Mouse (Mus musculus): ENCODE data around the gene Myrip. TPM values are rescaled to one million over a fixed set of nuclear protein-coding genes. Genes with fewer than 3 reads are reported as not detected.

Gene Myrip
- polyA plus RNA-seq, 1 experiment from 2014 or later: 0.32 TPM

DNA sequence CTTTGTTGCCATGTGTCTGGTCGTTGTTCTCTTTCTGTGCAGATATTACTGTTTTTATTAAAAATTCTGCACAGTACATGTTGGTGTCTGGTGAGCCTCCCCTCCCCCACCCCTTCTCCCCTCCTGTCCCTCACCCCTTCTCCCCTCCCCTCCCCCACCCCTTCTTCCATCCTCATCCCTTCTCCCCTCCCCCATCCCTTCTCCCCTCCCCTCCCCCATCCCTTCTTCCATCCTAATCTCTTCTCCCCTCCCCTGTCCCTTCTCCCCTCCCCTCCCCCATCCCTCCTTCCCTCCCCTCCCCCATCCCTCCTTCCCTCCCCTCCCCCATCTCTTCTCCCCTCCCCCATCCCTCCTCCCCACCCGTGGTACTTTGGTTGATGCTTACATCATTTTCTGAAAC is 135.5 kb downstream of the Myrip start:
- no peaks in the 10 kb centered on the region for H3K36me3 ChIP-seq
- no peak overlapping the region for H3K27ac ChIP-seq
- no peaks in the 10 kb centered on the region for H3K4me1 ChIP-seq
- H3K9me3 ChIP-seq: no peaks in the 10 kb centered on the region
- H3K4me2 ChIP-seq (replicated peaks): no peak overlapping the region
- ATAC-seq (ENCODE audit: low FRiP score, low read depth): no peak
- WGBS: 78% methylated on average over 2 of the region's 2 CpGs
- no peak overlapping the region for H3K4me3 ChIP-seq
- H3K9ac ChIP-seq: no peak overlapping the region
- H3K27me3 ChIP-seq: no peaks in the 10 kb centered on the region

DNA sequence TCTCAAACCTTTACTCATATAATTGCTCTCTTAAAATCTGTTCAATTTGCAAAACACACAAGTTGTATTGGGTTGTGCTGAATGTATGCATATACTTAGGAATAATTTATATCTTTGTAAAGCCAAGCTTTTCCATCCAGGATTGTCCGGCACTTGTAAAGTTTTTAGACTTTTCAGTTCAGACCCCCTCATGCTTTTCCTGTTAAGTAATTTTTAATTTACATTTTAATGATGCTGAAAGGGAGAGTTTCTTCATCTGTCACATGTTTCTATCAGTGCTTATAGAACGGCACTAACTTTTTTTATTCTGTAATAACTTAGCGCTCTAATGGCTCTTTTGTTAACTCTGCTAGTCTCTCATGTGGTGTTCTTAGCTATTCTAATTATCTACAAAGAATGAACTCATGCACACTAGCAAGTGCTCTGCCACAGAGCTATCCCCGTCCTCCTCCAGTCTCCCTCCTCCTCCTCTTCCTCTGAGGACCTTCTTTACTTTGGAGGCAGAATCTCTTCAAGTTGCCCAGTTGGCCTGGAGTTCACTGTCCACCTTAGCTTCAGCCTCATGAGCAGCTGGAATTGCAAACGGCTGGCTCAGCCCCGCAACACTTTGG is 136.1 kb downstream of the Myrip start:
- Histone ChIP-seq H3K4me1 (no peaks in the 10 kb centered on the region), H3K4me3 (no peak overlapping the region), H3K9me3 (no peaks in the 10 kb centered on the region), H3K4me2 (replicated peaks) (no peak overlapping the region), H3K9ac (no peak overlapping the region), H3K36me3 (no peaks in the 10 kb centered on the region), H3K27me3 (no peaks in the 10 kb centered on the region), H3K27ac (no peak overlapping the region)
- no peak for ATAC-seq (ENCODE audit: low FRiP score, low read depth)
- 80% methylated on average over 6 of the region's 6 CpGs for WGBS

DNA sequence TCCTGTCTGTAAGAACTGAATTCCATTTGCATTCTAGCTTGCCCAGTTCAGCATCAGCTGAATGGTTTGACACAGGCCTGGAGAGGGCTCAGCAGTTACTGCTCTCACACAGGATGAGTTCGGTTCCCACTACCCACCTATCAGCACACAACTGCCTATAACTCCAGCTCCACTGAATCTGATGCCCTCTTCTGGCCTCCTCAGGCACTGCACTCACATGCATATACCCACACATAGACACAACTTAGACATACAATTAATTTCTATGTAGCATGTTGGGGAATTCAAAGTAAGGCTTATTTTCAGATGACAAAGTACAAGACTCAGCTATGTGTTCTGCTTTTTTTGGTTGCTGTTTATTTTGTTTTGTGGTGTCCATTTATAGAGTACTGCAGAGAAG is 137.0 kb downstream of the Myrip start:
- H3K27me3 ChIP-seq: no peaks in the 10 kb centered on the region
- WGBS: 90% methylated on average over 1 of the region's 1 CpGs
- H3K9me3 ChIP-seq: no peaks in the 10 kb centered on the region
- H3K27ac ChIP-seq: no peak overlapping the region
- no peak overlapping the region for H3K4me3 ChIP-seq
- H3K9ac ChIP-seq: no peak overlapping the region
- H3K4me2 ChIP-seq (replicated peaks): no peak overlapping the region
- H3K4me1 ChIP-seq: no peaks in the 10 kb centered on the region
- no peak for ATAC-seq (ENCODE audit: low FRiP score, low read depth)
- no peaks in the 10 kb centered on the region for H3K36me3 ChIP-seq

DNA sequence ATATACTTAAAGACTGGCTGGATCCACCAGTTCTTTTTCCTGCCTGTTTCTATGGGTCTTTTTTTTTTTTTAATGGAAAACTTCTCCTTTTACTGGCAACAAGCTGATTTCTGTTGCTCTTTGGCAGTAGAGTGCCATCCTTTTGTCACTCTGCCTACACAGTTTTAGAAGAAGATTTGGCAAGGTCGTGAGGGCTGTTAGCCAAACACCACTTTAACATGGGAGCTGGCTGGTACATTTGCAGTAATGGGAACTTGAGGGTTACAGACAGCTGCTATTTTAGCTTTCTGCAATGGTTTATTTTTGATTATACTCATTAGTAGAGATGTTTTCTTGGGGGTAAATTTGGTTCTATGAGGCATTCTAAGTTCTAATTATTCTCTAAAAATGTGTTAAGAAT is 137.5 kb downstream of the Myrip start:
- Histone ChIP-seq H3K9me3 (no peaks in the 10 kb centered on the region), H3K4me3 (no peak overlapping the region), H3K4me2 (replicated peaks) (no peak overlapping the region), H3K4me1 (no peaks in the 10 kb centered on the region), H3K27ac (no peak overlapping the region), H3K9ac (no peak overlapping the region), H3K27me3 (no peaks in the 10 kb centered on the region), H3K36me3 (no peaks in the 10 kb centered on the region)
- no peak for ATAC-seq (ENCODE audit: low FRiP score, low read depth)
- WGBS: 80% methylated on average over 1 of the region's 1 CpGs

DNA sequence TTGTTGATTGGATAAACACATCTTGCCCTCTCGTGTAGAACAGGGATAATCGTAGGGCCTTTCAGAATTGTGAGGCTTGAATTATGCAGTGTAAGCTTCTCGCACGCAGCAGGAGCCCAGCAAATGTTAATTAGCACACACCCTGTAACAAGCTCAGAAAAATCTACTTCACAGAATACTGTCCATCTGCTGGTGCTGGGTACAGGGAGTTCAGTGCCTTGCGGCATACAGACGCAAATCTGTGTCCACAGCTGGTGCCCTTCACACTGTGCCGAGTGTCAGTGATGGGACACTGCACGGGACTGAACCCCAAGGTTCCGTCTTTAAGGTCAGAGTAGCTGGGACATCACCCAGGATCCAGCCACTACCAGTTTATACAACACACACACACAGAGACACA is 143.3 kb downstream of the Myrip start:
- H3K27ac ChIP-seq: no peak overlapping the region
- no peak overlapping the region for H3K4me2 ChIP-seq (replicated peaks)
- H3K9me3 ChIP-seq: no peaks in the 10 kb centered on the region
- no peaks in the 10 kb centered on the region for H3K4me1 ChIP-seq
- no peak overlapping the region for H3K4me3 ChIP-seq
- H3K9ac ChIP-seq: no peak overlapping the region
- H3K27me3 ChIP-seq: no peaks in the 10 kb centered on the region
- no peaks in the 10 kb centered on the region for H3K36me3 ChIP-seq
- 78% methylated on average over 9 of the region's 9 CpGs for WGBS
- no peak for ATAC-seq (ENCODE audit: low FRiP score, low read depth)

DNA sequence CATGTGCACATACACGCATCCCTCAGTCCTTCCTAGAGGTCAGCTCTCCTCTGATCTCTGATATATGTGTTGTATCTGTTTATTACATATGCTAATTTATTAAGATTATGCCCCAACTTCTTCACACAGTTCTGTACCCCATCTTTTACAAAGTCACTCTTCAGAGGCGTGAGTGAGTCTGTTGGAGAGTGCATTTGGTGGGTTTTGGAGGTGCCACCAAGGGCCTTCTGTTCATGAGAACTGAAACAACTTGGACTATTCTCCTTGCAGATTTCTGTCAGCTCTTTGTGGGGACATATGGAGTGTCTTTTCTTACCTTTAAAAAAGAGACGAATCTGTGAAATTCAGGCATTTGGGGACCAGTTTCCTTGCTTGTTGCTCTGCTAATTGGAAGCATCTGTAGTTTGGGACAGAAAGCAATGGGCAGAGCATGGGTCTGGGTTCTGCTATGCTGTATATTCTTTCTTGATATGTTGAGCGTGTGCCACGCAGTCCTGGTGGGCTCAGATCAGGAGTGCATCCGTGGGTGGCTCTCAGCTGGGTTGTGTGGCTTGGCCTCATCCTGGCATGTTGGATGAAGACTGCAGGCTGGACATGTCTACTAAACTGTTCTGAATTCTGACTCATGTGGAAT is 148.5 kb downstream of the Myrip start:
- no peak overlapping the region for H3K4me2 ChIP-seq (replicated peaks)
- H3K27ac ChIP-seq: no peak overlapping the region
- H3K4me1 ChIP-seq: no peaks in the 10 kb centered on the region
- no peak overlapping the region for H3K4me3 ChIP-seq
- H3K9ac ChIP-seq: no peak overlapping the region
- H3K27me3 ChIP-seq: no peaks in the 10 kb centered on the region
- H3K9me3 ChIP-seq: no peaks in the 10 kb centered on the region
- ATAC-seq (ENCODE audit: low FRiP score, low read depth): no peak
- 73% methylated on average over 6 of the region's 6 CpGs for WGBS
- H3K36me3 ChIP-seq: no peaks in the 10 kb centered on the region

DNA sequence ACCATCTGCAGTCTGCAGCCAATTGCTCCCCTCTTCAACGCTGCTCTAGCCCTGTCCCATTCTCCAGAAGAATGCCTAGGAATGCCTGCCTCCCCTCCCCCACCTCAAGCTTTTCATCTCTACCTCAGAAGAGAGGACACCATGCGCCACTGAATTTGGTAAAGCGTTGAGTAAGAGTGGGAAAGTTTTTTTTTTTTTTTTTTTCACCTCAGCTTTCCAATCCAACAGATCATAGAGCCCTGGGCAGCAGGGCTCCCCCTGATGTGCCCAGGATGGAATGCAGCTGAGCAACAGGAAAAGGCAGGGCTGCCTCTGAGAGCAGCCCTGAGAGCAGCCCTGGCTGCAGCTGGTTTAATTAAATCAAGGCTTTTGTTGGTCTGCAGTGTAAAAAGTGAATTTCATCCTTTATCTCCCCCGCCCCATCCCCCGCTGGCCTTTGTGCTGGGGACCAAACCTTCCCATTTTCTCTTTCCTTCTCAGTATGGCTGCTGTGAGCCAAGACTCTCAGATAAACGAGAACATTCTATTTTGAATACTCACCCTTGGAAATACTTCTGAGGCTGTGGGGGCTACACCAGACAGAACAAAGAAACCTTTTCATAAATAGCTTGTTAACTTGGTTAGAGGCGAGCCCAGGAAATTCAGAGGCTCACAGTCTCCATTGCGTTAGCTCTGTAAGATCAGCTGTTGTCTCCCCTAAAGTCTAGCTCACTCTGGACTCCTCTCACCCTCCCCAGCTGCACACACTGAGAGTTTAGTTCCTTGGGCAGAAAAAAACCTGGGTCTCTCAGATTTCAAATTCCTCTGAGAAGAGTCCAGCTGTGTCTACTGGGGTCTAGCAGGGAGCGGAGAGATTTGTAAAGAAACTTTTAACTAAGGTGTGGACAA is 154.7 kb downstream of the Myrip start:
- peaks cover 16% of the 10 kb centered on the region for H3K4me1 ChIP-seq
- no peak overlapping the region for H3K9ac ChIP-seq
- H3K4me2 ChIP-seq (replicated peaks): peak overlapping the region; percentile 25; the same call in 1 of the 2 replicates
- 23% methylated on average over 9 of the region's 9 CpGs for WGBS
- H3K4me3 ChIP-seq: no peak overlapping the region
- H3K27me3 ChIP-seq: no peaks in the 10 kb centered on the region
- H3K36me3 ChIP-seq: no peaks in the 10 kb centered on the region
- H3K9me3 ChIP-seq: no peaks in the 10 kb centered on the region; the same call in 1 of the 2 replicates
- peak overlapping the region; percentile 88 for H3K27ac ChIP-seq
- peak; percentile 81 for ATAC-seq (ENCODE audit: low FRiP score, low read depth)

DNA sequence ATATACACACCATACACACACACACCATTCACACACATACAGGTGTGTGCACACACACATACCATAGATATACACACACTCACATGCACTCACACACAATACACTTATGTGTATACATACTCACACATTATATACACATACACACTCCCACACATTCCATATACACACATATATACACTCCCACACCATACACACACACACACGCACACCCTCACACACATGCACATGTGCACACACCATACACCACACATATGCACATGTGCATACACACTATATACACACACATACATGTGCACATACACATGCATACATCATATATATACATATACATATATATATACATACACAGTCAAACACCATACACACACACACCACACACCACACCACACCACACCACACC is 169.1 kb downstream of the Myrip start:
- no peak overlapping the region for H3K4me3 ChIP-seq
- no peak overlapping the region for H3K27ac ChIP-seq
- H3K9ac ChIP-seq: no peak overlapping the region
- no peak overlapping the region for H3K4me2 ChIP-seq (replicated peaks)
- no peaks in the 10 kb centered on the region for H3K9me3 ChIP-seq
- no peaks in the 10 kb centered on the region for H3K4me1 ChIP-seq
- 92% methylated on average over 1 of the region's 1 CpGs for WGBS
- no peaks in the 10 kb centered on the region for H3K36me3 ChIP-seq
- no peaks in the 10 kb centered on the region for H3K27me3 ChIP-seq
- ATAC-seq (ENCODE audit: low FRiP score, low read depth): no peak

DNA sequence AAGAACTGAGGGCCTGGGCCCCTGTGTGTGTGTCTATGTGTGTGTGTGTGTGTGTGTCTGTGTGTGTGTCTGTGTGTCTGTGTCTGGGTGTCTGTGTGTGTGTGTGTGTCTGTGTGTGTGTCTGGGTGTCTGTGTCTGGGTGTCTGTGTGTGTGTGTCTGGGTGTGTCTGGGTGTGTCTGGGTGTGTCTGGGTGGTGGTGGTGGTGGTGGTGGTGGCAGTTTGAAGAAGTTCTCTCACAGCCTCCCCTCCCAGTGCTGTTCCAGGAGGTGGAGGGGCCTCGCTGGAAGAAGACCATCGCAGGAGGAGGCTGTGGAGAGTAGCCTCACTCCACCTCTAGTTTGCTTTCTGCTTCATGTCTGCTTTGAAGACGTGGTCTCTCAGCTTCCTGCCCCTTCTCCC is 180.3 kb downstream of the Myrip start:
- H3K4me3 ChIP-seq: no peak overlapping the region
- H3K27ac ChIP-seq: no peak overlapping the region
- no peak overlapping the region for H3K4me2 ChIP-seq (replicated peaks)
- no peak overlapping the region for H3K9ac ChIP-seq
- WGBS: 80% methylated on average over 3 of the region's 3 CpGs
- ATAC-seq (ENCODE audit: low FRiP score, low read depth): no peak
- H3K9me3 ChIP-seq: no peaks in the 10 kb centered on the region
- no peaks in the 10 kb centered on the region for H3K27me3 ChIP-seq
- peaks cover 10% of the 10 kb centered on the region; the same call in 1 of the 2 replicates for H3K4me1 ChIP-seq
- H3K36me3 ChIP-seq: no peaks in the 10 kb centered on the region

DNA sequence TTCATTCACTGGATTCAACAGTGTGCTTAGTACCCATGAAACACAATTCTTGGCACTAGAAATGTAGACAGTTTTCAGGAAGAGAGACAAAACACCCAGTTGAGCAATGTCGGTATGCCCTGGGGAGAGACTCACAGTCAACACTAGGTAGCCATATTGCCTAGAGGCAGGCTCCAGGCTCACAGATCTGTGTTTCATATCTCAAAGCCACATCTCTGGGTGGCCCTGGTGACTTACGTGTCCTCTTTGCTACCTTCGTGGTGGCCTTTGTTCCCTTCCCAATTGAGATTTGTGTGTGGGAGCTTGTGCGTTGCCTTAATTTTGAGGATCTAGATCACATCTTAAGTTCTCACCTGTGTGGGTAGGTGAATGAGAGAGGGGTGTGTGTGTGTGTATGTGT is 181.1 kb downstream of the Myrip start:
- H3K9ac ChIP-seq: no peak overlapping the region
- 92% methylated on average over 4 of the region's 4 CpGs for WGBS

DNA sequence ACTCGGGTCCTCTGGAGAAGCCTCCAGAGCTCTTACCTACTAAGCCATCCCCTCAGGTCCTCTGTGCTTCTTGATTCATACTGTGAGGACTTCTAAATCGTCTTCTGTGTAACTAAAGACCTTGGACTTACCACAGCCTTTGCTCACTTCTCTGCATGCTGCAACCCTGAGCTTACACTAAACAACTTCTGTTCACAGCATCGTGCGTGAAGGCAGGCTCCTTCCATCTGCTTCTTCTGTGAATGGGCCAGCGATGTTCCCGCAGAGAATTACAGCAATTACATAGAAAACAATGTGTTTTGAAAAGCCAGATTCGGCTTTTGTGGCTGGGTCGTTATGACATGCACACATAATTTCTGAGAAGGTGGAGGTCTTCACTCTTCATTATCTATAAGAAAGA is 181.8 kb downstream of the Myrip start:
- Histone ChIP-seq H3K36me3 (no peaks in the 10 kb centered on the region), H3K4me1 (peaks cover 5% of the 10 kb centered on the region; the same call in 1 of the 2 replicates), H3K4me2 (replicated peaks) (no peak overlapping the region), H3K27me3 (no peaks in the 10 kb centered on the region), H3K9ac (no peak overlapping the region), H3K9me3 (no peaks in the 10 kb centered on the region), H3K4me3 (no peak overlapping the region), H3K27ac (no peak overlapping the region)
- ATAC-seq (ENCODE audit: low FRiP score, low read depth): no peak
- 82% methylated on average over 8 of the region's 8 CpGs for WGBS

More for the DNA sequence above, 181.1 kb downstream of the Myrip start:
- Histone ChIP-seq H3K36me3 (no peaks in the 10 kb centered on the region), H3K27ac (no peak overlapping the region), H3K9me3 (no peaks in the 10 kb centered on the region), H3K4me2 (replicated peaks) (no peak overlapping the region), H3K4me1 (peaks cover 10% of the 10 kb centered on the region; the same call in 1 of the 2 replicates), H3K4me3 (no peak overlapping the region), H3K27me3 (no peaks in the 10 kb centered on the region)
- no peak for ATAC-seq (ENCODE audit: low FRiP score, low read depth)

DNA sequence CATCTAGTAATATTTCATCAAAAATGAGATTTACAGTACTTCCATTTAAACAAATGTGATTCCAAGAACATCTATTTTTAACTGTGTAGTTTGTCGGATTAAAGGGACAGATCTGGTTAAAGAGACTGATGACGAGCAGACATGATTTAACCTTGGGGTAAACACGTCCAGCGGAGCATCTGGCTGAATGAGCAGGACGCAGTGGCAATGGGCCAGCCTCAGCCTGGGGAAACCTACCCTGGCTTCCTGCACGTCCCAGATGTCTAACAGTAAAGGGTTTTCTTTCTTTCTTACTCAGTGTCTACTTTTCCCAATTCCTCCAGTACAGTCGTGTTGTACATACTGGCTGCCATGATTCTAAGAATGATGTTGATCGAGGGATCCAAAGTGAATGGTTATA is 185.8 kb downstream of the Myrip start:
- Histone ChIP-seq H3K4me1 (0 out of 2 replicates have a peak, but pooled peaks cover 4% of the 10 kb centered on the region), H3K27me3 (no peaks in the 10 kb centered on the region), H3K4me3 (no peak overlapping the region), H3K9me3 (no peaks in the 10 kb centered on the region), H3K36me3 (no peaks in the 10 kb centered on the region), H3K27ac (no peak overlapping the region), H3K4me2 (replicated peaks) (no peak overlapping the region), H3K9ac (no peak overlapping the region)
- ATAC-seq (ENCODE audit: low FRiP score, low read depth): no peak
- WGBS: 80% methylated on average over 8 of the region's 8 CpGs

All from limb, embryonic 13.5 days (tissue).